Mouse (Mus musculus) gastrocnemius, postnatal 10 days (tissue): ENCODE measurements at regions not wholly inside any gene's neighbourhood (a gene's known extent, or its start where the extent isn't known, plus 50 kb on each side); places are given as distances from the start of the nearest gene placed in this dataset.

Experiments
- DNase-seq: peaks from one replicate; pipeline ENCODE4 v3.0.0; 2021; ENCODE audit warnings: mixed read lengths

DNA sequence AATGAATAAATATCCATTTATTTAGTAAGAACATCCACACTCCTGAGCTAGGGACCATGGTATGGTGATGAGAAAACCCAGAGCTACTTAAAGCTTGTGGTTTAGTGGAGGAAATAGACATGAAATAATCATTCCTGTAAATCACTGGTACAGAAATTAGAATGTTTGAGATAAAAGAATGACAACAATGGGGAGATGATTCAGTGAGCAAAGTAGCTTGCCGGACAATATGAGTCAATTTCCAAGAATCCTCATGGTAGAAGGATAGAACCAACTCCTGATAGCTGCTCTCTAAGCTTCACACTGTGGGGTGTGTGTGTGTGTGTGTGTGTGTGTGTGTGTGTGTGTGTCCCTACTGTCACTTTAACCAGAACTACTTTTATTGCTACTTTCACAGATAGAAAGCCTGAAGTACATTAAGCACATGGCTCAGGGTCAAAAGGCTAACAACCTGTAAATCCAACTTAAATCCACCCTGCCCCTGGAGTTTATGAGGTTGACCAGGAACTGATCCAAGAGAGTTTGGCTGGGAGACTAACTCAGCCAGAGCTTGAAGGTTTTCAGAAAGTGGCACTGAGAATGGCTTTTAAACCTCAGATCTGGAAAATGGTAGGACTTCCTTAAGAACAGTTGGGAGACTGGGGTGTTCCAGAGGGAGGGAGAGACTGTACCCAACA lies 336.9 kb upstream of the Gcfc2 start:
- DNase-seq, result no peak

DNA sequence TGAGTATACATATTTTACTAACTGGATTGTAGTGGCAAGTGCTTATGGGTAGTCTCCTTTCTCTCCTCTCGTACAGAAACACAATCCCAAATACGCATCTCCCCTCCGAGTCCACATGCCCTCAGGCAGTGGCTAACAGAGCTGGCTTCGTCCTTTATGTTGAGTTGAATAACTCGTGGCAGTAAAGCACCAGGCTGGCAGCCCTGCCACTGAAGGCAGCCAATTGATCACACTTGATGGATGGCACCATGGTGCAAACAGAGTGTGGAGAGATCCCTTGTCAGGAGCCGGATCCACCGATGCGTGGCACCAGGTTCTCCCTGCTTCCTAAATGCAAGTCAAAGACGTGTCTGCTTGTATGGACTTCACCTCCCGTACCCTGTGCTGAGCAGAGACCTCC lies 333.7 kb upstream of the Gcfc2 start:
- DNase-seq, result no peak

DNA sequence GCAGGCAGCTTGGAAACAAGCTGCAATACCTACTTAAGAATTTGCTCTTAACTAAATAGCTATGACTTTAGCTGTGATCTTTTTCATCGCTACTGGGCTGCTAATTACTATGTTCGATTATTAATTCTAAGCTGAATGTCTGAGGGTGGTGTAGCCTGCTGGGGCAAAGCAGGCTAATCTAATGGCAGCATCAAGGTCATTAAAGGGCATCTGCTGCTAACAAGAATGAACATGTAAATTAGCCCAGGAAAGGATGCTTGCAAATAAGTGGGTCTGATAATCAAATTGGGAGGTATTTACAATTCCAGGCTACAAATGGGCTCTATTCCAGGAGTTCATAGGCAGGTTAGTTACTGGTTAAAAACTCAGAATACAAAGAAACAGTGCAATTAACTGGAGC lies 327.5 kb upstream of the Gcfc2 start:
- DNase-seq, result no peak

DNA sequence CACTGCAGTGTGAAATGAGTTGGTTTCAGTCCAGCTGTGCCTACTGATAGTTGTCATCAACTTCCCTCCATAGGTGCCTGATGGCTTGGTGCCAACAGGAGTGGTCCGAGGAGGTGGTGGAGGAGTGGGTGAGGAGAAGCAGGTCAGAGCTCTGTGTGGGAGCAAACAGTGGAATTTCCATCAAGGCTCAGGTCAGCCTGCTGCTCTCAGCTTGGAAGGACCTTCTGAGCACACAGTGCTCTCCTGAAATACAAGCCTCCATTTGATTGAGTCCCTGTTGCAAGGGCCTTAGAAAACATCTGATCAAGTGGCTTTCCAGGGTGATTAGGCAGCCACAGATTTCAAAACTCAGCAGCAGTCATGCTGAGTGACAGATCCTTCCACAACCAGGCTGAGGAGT lies 314.8 kb upstream of the Gcfc2 start:
- DNase-seq, result no peak

DNA sequence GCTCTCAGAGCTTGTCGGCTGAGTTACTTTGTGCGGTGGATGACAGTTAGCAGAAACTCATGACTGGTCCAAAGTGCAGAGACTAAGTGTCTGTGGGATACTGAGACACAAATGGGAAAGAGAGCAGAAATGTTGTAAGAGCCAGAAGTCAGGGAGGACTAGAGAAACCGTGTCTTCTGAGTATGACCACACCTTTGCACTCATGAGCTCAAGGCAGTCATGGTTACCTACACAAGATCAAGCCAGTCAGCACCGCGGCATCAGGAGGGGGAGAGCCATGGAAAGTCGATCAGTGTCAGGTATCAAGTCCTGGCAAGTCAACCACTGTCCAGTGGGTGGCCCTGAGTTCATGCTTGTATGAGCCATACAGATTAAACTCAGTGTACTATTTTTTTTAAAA lies 311.5 kb upstream of the Gcfc2 start:
- DNase-seq, result no peak

DNA sequence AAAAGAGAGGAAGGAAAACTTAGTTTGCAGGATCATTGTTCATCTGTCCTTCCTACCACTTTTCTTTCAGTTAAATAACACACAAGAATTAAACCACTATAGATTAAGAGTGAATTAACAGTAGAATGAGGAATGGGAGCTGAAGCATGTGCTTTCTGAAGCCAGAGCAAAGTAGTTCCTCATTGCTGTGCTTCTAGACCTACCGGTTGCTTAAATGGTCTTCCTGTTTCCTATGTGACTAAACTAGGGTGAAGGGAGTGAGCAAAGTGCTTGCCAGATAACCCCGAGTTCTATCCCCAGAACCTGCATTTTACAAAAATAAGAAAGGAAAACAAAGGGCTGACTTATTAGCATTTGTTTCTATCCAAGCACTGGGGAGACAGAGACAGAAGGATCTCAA lies 305.5 kb upstream of the Gcfc2 start:
- DNase-seq, result no peak

DNA sequence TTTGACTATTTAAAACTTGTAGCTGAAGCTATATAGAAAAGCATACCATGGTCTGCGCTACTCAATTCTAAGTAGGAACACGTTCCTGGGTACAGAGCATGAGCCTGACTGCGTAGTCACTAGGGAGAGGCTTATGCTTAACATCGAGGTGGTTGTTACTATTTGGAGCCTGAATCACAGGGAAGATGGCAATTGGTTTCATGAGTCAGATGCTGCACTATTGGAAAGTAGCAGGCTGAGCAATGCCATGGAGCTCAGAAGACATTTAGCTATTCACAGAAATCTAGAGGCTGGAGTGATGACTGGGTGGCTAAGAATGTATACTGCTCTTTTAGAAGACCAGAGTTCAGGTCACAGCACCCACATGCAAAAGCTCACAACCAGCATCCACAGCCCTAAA lies 302.4 kb upstream of the Gcfc2 start:
- no peak for DNase-seq

DNA sequence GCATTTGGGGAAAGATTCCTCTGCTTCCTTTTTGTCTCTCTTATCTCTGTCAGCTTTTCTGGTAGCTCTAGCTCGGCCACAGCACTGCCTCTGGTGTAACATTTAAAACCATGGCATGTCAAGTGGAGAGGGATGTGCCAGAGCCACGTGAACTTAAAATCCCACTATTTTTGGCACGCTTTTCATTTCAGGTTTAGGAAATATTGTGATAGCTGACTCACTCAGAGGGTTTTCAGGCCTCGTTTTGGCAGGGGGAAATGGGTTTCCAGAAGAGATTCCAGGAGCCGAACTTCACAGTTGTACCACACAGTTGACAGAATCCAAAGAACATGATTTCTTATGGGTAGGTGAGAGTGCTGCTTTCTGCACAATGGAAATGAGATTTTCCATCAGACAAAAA lies 300.8 kb upstream of the Gcfc2 start:
- no peak for DNase-seq

DNA sequence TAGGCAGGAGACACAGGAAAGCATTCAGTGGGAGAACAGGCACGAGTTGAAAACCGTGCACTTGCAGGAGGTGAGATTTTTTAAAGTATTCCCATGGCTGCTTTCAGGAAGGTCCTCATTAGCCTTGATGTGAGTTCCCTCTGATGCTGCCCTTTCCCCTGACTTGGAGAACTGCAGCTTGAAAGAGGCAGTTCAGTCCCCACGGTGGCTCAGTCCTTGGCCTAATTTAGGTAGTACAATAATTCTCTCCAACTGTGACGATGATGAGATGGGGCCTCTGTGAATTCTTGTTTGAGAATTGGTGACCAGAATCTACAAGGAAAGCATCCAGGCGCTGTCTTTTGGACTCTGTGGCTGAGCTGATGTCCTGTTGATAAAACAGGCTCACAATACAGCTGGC lies 298.5 kb upstream of the Gcfc2 start:
- no peak for DNase-seq

DNA sequence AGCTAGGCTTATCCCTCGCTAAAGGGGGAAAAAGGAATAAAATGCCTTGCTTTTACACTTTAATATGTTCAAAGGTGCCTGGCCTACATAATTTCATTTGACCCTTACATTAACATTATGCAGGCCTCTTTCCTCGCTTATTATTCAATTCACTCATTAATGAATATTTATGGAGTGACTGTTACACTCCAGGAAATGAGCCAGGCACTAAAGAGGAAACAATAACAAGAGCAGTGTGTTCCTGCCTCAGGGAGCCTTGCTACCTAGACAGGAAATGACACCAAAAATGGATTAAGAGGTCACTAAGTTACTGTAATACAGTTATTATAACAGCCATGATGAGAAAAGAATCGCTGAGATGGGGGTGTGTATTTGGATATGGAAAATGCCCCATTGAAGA lies 289.9 kb upstream of the Gcfc2 start:
- DNase-seq, result no peak

DNA sequence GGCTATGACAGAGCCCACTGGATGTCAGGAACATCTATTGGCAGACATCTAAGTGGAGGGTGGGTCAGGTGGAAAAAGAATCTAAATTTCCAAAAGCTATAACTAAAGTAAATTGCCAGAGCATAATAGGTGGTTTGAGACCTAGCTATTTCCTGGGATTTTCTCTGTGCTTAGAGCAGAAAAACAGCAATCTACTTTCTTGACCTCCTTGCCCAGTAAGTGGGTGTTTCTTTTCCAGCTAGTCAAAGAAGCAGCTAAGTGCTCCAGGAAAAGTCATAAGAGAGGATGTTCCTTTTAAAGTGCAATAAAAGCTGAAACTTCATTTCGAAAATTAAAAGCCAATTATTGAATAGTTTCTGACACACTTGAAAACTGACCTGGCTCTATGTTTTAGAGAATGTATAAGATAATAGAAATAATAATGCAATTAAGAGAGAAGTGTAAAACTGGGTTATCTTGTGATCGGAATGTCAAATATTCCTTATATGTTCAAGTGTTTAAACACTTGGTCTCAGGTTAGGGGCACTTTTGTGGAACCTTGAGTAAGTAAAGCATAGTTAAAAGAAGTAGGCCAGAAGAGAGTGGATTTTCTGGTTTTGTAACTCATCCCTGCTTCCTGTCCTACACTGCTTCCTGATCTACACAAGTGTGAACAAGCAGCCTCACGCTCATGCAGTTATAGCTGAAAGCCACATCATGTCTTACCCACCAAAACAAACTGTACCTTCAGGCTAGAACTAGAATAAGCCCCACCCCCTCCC lies 275.7 kb upstream of the Gcfc2 start:
- DNase-seq, result no peak

DNA sequence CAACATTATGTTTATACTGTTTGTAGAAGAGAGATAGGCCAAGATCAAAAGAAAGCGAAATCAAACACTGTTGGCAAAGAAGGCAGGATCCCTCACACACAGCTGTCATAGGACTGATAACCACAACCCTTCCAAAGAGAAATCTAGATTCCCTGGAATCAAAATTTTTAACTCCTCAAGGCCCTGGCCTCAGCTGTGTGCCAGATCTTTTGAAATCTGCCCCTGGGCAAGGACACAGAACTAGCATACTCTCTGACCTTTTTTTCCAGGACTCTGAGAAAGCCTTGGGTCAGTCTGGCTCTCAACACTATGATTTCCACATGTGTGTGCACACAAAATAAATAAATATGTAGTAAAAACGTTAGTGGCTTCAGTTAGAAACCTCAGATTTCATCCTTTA lies 271.6 kb upstream of the Gcfc2 start:
- no peak for DNase-seq

DNA sequence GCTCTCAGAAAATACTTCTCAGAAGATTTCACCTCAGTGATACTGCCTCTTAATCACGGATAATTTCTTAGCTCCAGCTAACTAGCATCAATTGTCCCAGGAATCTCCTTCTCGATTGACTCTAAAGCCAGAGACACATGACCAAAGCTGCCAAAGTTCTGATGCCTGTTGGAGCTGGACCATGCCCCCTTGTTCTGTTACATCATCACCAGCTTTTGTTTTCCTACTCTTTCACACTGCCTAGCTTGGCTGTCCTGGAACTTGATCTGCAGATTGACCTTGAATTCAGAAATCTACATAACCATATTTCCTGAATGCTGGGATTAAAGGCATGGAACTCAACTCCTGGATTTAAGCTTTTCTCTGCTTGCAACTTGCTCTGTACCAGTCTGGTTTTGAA lies 268.3 kb upstream of the Gcfc2 start:
- DNase-seq, result no peak

DNA sequence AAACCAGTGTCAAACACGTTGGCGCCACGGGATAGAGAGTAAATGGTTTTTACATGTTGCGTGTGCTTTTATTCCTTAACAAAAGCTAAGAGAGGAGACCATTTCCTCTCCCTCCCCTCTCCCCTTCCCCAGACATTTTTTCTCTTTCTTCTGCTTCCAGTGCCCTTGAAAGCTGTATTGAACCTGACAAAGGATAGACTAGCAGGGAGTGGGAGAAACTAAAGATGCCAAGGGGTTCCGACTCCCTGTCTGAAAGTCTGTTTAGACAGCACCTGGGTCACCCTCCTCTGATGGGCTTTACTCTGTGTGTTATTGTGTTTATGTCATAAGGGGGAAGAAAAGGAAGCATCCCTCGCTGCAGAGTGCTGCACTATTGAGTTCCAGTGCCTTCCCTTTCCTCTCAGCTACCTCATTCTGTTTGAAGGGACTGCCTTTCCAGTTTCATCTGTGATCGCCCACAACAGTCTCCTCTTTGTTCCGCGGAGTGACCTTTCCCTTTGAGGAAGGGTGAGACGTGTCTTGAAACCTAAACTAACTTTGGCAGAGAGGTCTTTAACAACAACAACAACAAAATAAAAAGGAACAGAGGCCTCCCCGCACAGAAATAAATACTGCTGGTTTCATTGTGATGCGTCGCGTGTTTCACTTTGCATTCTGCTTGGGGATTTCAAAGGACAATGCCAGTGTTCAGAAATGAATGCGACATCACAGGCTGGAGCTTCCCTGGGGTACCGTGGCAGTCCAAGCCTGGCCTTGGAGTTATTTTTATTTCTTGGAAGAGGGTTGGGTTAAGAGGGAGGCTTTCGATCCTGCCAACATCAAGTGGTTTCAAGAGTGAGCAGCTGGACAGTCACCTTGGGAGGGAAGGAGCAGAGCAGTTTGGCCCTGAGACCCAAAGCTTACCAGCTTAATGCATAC lies 262.7 kb upstream of the Gcfc2 start:
- DNase-seq, result no peak

DNA sequence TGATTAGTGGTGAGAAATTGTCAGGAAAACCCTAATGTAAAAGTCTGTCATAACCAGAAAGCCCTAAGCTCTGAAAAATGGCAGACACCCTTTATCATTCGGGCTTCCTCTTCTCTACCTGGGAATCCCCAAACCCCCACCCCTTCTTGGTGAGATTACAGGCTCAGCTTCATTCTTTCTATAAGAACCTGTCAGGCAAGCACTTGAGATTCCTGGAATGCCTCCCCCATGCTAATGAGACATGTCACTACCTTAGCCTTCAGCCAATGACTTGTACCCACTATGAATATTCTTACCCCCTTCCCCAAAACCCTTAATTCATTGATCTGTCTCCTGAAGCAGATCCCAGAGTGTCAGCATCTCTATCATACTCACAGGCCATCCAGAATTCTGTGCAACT lies 254.5 kb upstream of the Gcfc2 start:
- DNase-seq, result no peak

DNA sequence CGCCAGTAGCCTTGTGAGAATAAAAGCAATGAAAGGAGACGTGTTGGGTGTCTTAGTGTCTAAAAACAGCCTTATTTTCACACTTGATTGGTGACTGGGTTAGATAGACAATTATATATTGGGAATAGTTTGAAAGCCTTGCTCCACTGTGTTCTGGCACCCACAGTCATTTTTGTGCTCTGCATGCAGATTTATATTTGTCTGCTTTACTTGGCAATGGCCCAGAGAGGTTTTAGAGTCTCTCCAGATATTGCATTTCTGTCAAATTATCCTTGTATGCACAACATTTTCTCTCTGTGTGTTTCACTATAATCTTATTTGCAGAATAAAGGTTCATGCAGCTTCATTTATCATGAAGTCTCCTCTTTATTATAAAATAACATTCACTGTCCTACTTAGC lies 250.2 kb upstream of the Gcfc2 start:
- DNase-seq, result no peak

DNA sequence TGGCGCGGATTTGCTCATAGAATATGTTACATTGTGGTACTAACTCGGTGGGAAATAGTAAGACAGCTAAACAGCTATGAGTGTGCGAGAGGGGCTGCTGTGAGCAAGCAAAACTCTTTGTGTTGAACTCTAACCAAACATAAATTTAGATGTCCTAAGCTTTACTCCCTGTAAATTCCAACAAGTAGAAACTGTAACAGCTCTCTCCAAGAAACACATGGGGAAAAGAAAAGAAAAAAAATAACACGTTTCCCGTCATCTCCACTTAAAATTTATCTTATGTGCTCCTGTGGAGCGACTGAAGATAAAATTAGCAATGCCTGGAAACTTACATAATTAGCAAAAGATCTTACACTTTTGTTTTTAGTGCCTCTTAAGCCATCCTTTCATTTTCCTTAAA lies 226.2 kb upstream of the Gcfc2 start:
- DNase-seq, result no peak

DNA sequence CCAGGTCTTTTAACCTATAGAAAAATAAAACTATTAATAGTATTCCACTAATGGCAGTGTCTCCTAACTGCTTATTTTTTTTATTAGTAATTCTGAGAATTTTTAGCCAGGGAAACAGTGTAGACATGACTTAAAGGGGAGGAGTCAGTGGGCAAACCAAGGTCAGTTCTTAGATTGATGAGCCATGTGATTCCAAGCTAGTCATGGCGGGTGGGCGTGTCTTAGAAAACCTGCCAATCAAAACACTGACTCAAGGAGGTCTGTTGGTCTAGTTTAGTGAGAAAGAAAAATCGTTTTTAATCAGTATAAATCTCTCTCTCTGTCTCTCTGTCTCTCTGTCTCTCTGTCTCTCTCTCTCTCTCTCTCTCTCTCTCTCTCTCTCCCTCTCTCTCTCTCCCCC lies 225.3 kb upstream of the Gcfc2 start:
- DNase-seq, result no peak

DNA sequence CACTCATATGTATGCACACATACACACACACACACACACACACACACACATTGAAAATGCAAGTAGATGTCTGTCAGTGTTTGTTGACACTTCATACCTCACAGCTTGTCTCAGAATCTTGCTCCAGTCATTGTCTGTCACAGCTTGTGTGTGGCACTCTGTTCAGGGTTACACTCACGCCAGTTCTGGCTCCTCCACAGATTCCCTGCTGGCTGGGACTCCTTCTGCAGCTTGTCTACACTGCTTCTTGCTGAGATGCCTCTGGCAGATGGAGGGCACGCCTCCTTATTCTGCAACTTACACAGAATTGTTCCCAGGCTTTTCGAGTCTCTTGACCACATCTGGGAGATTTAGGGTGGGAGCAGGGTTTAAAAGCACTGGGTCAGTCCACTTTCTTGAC lies 208.6 kb upstream of the Gcfc2 start:
- DNase-seq, result no peak

DNA sequence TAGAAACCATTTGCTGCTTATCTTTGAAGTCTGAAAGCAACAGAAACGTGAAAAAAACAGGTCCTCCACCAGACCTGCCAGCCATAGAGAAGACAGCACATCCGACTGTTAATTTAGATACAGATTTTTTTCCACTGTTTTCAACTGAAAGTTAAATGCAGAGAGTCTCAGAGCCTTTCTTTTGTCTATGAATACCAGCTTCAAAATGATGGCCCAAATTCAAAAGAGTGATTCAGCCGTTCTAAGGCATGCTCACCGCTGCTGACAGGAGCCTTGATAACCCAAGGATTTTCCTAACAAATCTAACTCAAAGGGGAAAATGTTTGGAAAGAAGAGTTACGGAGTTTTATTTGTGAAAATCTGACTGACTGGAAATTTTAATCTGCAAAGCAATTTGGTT lies 207.1 kb upstream of the Gcfc2 start:
- no peak for DNase-seq

DNA sequence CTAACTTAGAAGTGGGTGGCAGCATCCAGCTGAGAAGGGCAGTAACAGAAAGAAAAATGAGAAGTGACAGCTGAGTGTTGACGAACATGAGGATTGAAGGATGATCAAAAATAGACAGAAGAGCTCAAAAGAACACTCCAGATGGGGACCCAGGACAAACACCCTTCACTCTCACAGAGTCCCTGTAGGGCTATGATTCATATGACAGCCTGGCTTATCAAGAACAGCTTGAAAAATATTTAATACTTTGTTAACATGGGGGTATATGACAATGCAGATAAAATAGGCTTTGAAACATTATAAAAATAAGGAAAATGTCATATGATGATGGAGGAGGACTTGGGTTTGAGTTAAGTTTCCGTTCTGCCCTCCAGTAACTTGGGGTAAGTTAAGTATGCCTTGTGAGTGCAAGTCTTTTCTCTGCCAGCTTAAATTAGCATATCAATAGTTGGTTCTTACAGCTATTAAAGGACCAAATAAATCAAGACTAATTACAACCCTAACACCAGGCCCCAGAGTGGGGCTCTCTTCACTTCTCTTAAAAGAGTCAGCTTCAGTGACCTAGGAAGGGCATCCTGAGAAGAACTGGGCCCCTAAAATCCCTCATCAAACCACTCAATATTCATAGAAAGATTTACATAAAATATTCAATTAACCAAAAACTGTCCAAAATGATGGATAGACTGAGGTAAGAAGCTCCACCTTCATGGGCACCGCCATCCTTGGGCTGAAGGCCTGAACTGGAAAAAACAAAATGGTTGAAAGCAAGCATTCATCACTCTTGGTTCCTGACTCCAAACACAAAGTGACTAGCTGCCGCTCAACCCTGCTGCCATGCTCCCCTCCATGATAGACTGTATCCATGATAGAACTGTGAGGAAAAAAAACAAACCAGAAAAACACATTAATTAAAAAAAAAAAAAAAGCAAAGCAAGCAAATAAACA lies 198.6 kb upstream of the Gcfc2 start:
- DNase-seq, result no peak

DNA sequence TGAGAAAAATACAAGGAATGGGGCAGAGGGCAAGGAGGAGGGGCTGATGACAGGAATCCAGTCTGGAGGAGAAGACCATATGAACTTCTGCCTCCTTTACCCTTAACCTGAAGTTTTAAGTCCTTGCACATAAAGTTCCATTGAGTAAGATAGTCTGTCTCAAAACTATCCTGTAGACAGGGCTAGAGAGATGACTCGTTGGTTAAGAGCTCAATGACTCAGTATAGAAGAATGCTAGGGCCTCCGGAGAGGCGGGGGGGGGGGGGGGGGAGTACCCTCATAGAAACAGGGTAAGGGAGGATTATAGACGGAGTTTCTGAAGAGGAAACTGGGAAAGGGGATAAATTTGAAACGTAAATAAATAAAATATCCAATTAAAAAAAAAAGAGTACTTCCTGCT lies 191.8 kb upstream of the Gcfc2 start:
- DNase-seq, result no peak
